Mouse (Mus musculus): Measurements from ENCODE around the gene Sytl4.

The Sytl4 gene

GRCm38 (mm10) chrX:133981231-133982002 lies at the start of gene Sytl4:
Gene Sytl4, minus strand, starts transcription at chrX:133981812.
- DNase-seq = peak; percentile 28

GRCm38 (mm10) chrX:134020664-134021063 lies 39.1 kb upstream of the Sytl4 start:
- DNase-seq = no peak

GRCm38 (mm10) chrX:134019005-134019404 lies 37.4 kb upstream of the Sytl4 start:
- peak; percentile 69 for DNase-seq

GRCm38 (mm10) chrX:133995866-133996265 lies 14.3 kb upstream of the Sytl4 start:
- no peak for DNase-seq

GRCm38 (mm10) chrX:133964615-133965014 lies 17.0 kb downstream of the Sytl4 start:
- no peak for DNase-seq

GRCm38 (mm10) chrX:133960617-133961016 lies 21.0 kb downstream of the Sytl4 start:
- no peak for DNase-seq

GRCm38 (mm10) chrX:133954661-133955060 lies 27.0 kb downstream of the Sytl4 start:
- no peak for DNase-seq

GRCm38 (mm10) chrX:133947427-133947826 lies 34.2 kb downstream of the Sytl4 start:
- peak; percentile 71 for DNase-seq

GRCm38 (mm10) chrX:133939561-133939960 lies 42.1 kb downstream of the Sytl4 start:
- DNase-seq = no peak

GRCm38 (mm10) chrX:133936605-133937225 lies 44.9 kb downstream of the Sytl4 start:
- DNase-seq = no peak

GRCm38 (mm10) chrX:133931302-133932013 lies 50.2 kb downstream of the Sytl4 start:
- DNase-seq = peak; percentile 46

- DNase-seq = no peak
These were observed 54.9 kb downstream of the Sytl4 start for GRCm38 (mm10) chrX:133926760-133927159.

GRCm38 (mm10) chrX:133921187-133921586 lies 60.4 kb downstream of the Sytl4 start:
- DNase-seq = no peak

GRCm38 (mm10) chrX:133914219-133914618 lies 67.4 kb downstream of the Sytl4 start:
- DNase-seq = peak; percentile 6

GRCm38 (mm10) chrX:133913006-133913405 lies 68.6 kb downstream of the Sytl4 start:
- no peak for DNase-seq

GRCm38 (mm10) chrX:133911397-133912103 lies 70.1 kb downstream of the Sytl4 start:
- peak; percentile 20 for DNase-seq

GRCm38 (mm10) chrX:133908261-133908660 lies 73.4 kb downstream of the Sytl4 start, which contains the start of gene Srpx2:
Gene Srpx2, plus strand, starts transcription at chrX:133908426.
- DNase-seq = no peak

GRCm38 (mm10) chrX:133898014-133898542 lies 83.5 kb downstream of the Sytl4 start, which contains the start of gene Tspan6:
Gene Tspan6, minus strand, starts transcription at chrX:133898429.
- DNase-seq = peak; percentile 75

- no peak for DNase-seq
These were observed 93.5 kb downstream of the Sytl4 start for GRCm38 (mm10) chrX:133888111-133888510.

- no peak for DNase-seq
These were observed 94.3 kb downstream of the Sytl4 start for GRCm38 (mm10) chrX:133887308-133887707.
